Mouse (Mus musculus): ENCODE data around the gene Gm20765. TPM values are rescaled to one million over a fixed set of nuclear protein-coding genes. Genes with fewer than 3 reads are reported as not detected.
"Not testable (repeated sequence)": the region's sequence is repeated elsewhere in the genome, so short reads cannot be mapped to it uniquely, and the experiment has no call there.

Gm20765 gene
- polyA plus RNA-seq (2014; fragmentation: Nextera tagmentation; extraction: Ambion mirVana) = not detected in 2 replicates

DNA sequence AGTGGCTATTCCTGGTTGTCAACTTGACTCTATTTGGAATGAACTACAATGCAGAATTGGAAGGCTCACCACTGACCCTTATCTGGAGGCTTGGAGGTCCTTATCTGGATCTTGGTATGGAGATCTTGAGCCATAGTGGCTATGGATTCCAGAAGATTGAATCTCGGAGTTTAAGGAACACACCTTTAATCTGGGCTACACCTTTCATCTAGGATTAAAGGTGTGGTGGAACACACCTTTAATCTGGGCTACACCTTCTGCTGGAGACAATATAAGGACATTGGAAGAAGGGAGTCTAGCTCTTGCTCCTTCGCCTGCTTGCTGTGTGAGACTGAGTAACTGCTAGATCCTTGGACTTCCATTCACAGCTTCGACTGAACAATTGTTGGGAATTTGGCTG is at the start of gene Gm20765:
Gene Gm20765, plus strand, starts transcription at position 301 of the 400 bp plus-strand sequence.
- ATAC-seq (ENCODE audit: insufficient number of reproducible peaks, insufficient read depth, low FRiP score, low read depth); H3K36me3 ChIP-seq (ENCODE audit: control insufficient read depth, insufficient read depth, low read length); H3K4me2 ChIP-seq (replicated peaks; ENCODE audit: low read depth, low read length); H3K9ac ChIP-seq (replicated peaks; ENCODE audit: low read depth, low read length); H3K27ac ChIP-seq (ENCODE audit: low read length); H3K4me1 ChIP-seq (ENCODE audit: control insufficient read depth, insufficient read depth, low read length); H3K9me3 ChIP-seq (ENCODE audit: control insufficient read depth, low read depth, low read length); H3K27me3 ChIP-seq (ENCODE audit: control insufficient read depth, insufficient read depth, low read length); H3K4me3 ChIP-seq (ENCODE audit: low read depth, low read length): not testable (repeated sequence)
- no CpG with 5 or more reads among the region's 3 CpGs for WGBS

DNA sequence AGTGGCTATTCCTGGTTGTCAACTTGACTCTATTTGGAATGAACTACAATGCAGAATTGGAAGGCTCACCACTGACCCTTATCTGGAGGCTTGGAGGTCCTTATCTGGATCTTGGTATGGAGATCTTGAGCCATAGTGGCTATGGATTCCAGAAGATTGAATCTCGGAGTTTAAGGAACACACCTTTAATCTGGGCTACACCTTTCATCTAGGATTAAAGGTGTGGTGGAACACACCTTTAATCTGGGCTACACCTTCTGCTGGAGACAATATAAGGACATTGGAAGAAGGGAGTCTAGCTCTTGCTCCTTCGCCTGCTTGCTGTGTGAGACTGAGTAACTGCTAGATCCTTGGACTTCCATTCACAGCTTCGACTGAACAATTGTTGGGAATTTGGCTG is 42.6 kb upstream of the Gm20765 start, which contains the start of gene Gm21293:
Gene Gm21293, plus strand, starts transcription at position 301 of the 400 bp plus-strand sequence.
- no CpG with 5 or more reads among the region's 3 CpGs for WGBS
- not testable (repeated sequence) for H3K9ac ChIP-seq (replicated peaks; ENCODE audit: low read depth, low read length)

DNA sequence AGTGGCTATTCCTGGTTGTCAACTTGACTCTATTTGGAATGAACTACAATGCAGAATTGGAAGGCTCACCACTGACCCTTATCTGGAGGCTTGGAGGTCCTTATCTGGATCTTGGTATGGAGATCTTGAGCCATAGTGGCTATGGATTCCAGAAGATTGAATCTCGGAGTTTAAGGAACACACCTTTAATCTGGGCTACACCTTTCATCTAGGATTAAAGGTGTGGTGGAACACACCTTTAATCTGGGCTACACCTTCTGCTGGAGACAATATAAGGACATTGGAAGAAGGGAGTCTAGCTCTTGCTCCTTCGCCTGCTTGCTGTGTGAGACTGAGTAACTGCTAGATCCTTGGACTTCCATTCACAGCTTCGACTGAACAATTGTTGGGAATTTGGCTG is 34.1 kb upstream of the Gm20765 start, which contains the start of gene Gm6763:
Gene Gm6763, plus strand, starts transcription at position 301 of the 400 bp plus-strand sequence.
- not testable (repeated sequence) for H3K27me3 ChIP-seq (ENCODE audit: control insufficient read depth, insufficient read depth, low read length); ATAC-seq (ENCODE audit: insufficient number of reproducible peaks, insufficient read depth, low FRiP score, low read depth)
- WGBS = no CpG with 5 or more reads among the region's 3 CpGs

More for the DNA sequence above, 42.6 kb upstream of the Gm20765 start, which contains the start of gene Gm21293:
- not testable (repeated sequence) for H3K4me3 ChIP-seq (ENCODE audit: low read depth, low read length); H3K27ac ChIP-seq (ENCODE audit: low read length); H3K9me3 ChIP-seq (ENCODE audit: control insufficient read depth, low read depth, low read length); ATAC-seq (ENCODE audit: insufficient number of reproducible peaks, insufficient read depth, low FRiP score, low read depth); H3K4me1 ChIP-seq (ENCODE audit: control insufficient read depth, insufficient read depth, low read length); H3K36me3 ChIP-seq (ENCODE audit: control insufficient read depth, insufficient read depth, low read length); H3K4me2 ChIP-seq (replicated peaks; ENCODE audit: low read depth, low read length); H3K27me3 ChIP-seq (ENCODE audit: control insufficient read depth, insufficient read depth, low read length)

DNA sequence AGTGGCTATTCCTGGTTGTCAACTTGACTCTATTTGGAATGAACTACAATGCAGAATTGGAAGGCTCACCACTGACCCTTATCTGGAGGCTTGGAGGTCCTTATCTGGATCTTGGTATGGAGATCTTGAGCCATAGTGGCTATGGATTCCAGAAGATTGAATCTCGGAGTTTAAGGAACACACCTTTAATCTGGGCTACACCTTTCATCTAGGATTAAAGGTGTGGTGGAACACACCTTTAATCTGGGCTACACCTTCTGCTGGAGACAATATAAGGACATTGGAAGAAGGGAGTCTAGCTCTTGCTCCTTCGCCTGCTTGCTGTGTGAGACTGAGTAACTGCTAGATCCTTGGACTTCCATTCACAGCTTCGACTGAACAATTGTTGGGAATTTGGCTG is 25.6 kb upstream of the Gm20765 start, which contains the start of gene Gm8764:
Gene Gm8764, plus strand, starts transcription at position 301 of the 400 bp plus-strand sequence.
- not testable (repeated sequence) for H3K36me3 ChIP-seq (ENCODE audit: control insufficient read depth, insufficient read depth, low read length); H3K9ac ChIP-seq (replicated peaks; ENCODE audit: low read depth, low read length); H3K9me3 ChIP-seq (ENCODE audit: control insufficient read depth, low read depth, low read length); H3K27me3 ChIP-seq (ENCODE audit: control insufficient read depth, insufficient read depth, low read length); H3K4me3 ChIP-seq (ENCODE audit: low read depth, low read length); H3K4me1 ChIP-seq (ENCODE audit: control insufficient read depth, insufficient read depth, low read length); H3K4me2 ChIP-seq (replicated peaks; ENCODE audit: low read depth, low read length); ATAC-seq (ENCODE audit: insufficient number of reproducible peaks, insufficient read depth, low FRiP score, low read depth); H3K27ac ChIP-seq (ENCODE audit: low read length)
- no CpG with 5 or more reads among the region's 3 CpGs for WGBS

More for the DNA sequence above, 34.1 kb upstream of the Gm20765 start, which contains the start of gene Gm6763:
- not testable (repeated sequence) for H3K4me3 ChIP-seq (ENCODE audit: low read depth, low read length); H3K9ac ChIP-seq (replicated peaks; ENCODE audit: low read depth, low read length); H3K36me3 ChIP-seq (ENCODE audit: control insufficient read depth, insufficient read depth, low read length); H3K9me3 ChIP-seq (ENCODE audit: control insufficient read depth, low read depth, low read length); H3K4me1 ChIP-seq (ENCODE audit: control insufficient read depth, insufficient read depth, low read length); H3K27ac ChIP-seq (ENCODE audit: low read length); H3K4me2 ChIP-seq (replicated peaks; ENCODE audit: low read depth, low read length)

DNA sequence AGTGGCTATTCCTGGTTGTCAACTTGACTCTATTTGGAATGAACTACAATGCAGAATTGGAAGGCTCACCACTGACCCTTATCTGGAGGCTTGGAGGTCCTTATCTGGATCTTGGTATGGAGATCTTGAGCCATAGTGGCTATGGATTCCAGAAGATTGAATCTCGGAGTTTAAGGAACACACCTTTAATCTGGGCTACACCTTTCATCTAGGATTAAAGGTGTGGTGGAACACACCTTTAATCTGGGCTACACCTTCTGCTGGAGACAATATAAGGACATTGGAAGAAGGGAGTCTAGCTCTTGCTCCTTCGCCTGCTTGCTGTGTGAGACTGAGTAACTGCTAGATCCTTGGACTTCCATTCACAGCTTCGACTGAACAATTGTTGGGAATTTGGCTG is 17.1 kb upstream of the Gm20765 start, which contains the start of gene Gm21304:
Gene Gm21304, plus strand, starts transcription at position 301 of the 400 bp plus-strand sequence.
- ATAC-seq (ENCODE audit: insufficient number of reproducible peaks, insufficient read depth, low FRiP score, low read depth); H3K9me3 ChIP-seq (ENCODE audit: control insufficient read depth, low read depth, low read length); H3K4me3 ChIP-seq (ENCODE audit: low read depth, low read length); H3K27ac ChIP-seq (ENCODE audit: low read length); H3K4me1 ChIP-seq (ENCODE audit: control insufficient read depth, insufficient read depth, low read length); H3K9ac ChIP-seq (replicated peaks; ENCODE audit: low read depth, low read length); H3K36me3 ChIP-seq (ENCODE audit: control insufficient read depth, insufficient read depth, low read length); H3K27me3 ChIP-seq (ENCODE audit: control insufficient read depth, insufficient read depth, low read length); H3K4me2 ChIP-seq (replicated peaks; ENCODE audit: low read depth, low read length): not testable (repeated sequence)
- WGBS = no CpG with 5 or more reads among the region's 3 CpGs

DNA sequence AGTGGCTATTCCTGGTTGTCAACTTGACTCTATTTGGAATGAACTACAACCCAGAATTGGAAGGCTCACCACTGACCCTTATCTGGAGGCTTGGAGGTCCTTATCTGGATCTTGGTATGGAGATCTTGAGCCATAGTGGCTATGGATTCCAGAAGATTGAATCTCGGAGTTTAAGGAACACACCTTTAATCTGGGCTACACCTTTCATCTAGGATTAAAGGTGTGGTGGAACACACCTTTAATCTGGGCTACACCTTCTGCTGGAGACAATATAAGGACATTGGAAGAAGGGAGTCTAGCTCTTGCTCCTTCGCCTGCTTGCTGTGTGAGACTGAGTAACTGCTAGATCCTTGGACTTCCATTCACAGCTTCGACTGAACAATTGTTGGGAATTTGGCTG is 8.6 kb upstream of the Gm20765 start, which contains the start of gene Gm21312:
Gene Gm21312, plus strand, starts transcription at position 301 of the 400 bp plus-strand sequence.
- not testable (repeated sequence) for H3K27me3 ChIP-seq (ENCODE audit: control insufficient read depth, insufficient read depth, low read length); ATAC-seq (ENCODE audit: insufficient number of reproducible peaks, insufficient read depth, low FRiP score, low read depth); H3K4me1 ChIP-seq (ENCODE audit: control insufficient read depth, insufficient read depth, low read length); H3K4me3 ChIP-seq (ENCODE audit: low read depth, low read length); H3K4me2 ChIP-seq (replicated peaks; ENCODE audit: low read depth, low read length); H3K9ac ChIP-seq (replicated peaks; ENCODE audit: low read depth, low read length); H3K27ac ChIP-seq (ENCODE audit: low read length); H3K36me3 ChIP-seq (ENCODE audit: control insufficient read depth, insufficient read depth, low read length); H3K9me3 ChIP-seq (ENCODE audit: control insufficient read depth, low read depth, low read length)
- no CpG with 5 or more reads among the region's 3 CpGs for WGBS

DNA sequence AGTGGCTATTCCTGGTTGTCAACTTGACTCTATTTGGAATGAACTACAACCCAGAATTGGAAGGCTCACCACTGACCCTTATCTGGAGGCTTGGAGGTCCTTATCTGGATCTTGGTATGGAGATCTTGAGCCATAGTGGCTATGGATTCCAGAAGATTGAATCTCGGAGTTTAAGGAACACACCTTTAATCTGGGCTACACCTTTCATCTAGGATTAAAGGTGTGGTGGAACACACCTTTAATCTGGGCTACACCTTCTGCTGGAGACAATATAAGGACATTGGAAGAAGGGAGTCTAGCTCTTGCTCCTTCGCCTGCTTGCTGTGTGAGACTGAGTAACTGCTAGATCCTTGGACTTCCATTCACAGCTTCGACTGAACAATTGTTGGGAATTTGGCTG is 8.4 kb downstream of the Gm20765 start, which contains the start of gene Gm4340:
Gene Gm4340, plus strand, starts transcription at position 301 of the 400 bp plus-strand sequence.
- H3K27me3 ChIP-seq (ENCODE audit: control insufficient read depth, insufficient read depth, low read length) = not testable (repeated sequence)
- no CpG with 5 or more reads among the region's 3 CpGs for WGBS

DNA sequence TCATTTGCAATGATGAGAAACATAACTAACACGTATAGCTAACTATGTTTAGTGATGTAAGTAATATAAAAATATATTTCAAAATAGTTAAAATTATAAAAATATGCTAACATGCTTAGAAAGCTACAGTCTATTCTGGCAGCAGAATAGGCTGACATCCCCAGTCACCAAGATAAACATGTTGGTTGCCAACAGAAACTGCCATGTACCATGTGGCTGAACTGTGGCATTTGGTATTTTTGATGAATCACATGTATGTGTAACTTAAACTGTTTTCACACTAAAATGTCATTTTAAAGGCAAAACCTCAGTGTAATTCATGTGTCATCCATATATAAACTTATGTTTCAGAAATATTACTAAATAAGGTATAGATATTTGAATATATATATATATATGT is 24.3 kb downstream of the Gm20765 start:
- Histone ChIP-seq H3K9ac (replicated peaks; ENCODE audit: low read depth, low read length) (no peak overlapping the region), H3K9me3 (ENCODE audit: control insufficient read depth, low read depth, low read length) (no peaks in the 10 kb centered on the region), H3K36me3 (ENCODE audit: control insufficient read depth, insufficient read depth, low read length) (no peaks in the 10 kb centered on the region), H3K4me1 (ENCODE audit: control insufficient read depth, insufficient read depth, low read length) (no peaks in the 10 kb centered on the region), H3K4me2 (replicated peaks; ENCODE audit: low read depth, low read length) (no peak overlapping the region), H3K27ac (ENCODE audit: low read length) (no peak overlapping the region), H3K4me3 (ENCODE audit: low read depth, low read length) (no peak overlapping the region), H3K27me3 (ENCODE audit: control insufficient read depth, insufficient read depth, low read length) (no peaks in the 10 kb centered on the region)
- no peak for ATAC-seq (ENCODE audit: insufficient number of reproducible peaks, insufficient read depth, low FRiP score, low read depth)
- 80% methylated on average over 1 of the region's 1 CpGs for WGBS

More for the DNA sequence above, 8.4 kb downstream of the Gm20765 start, which contains the start of gene Gm4340:
- H3K4me2 ChIP-seq (replicated peaks; ENCODE audit: low read depth, low read length); H3K36me3 ChIP-seq (ENCODE audit: control insufficient read depth, insufficient read depth, low read length); H3K27ac ChIP-seq (ENCODE audit: low read length); H3K9me3 ChIP-seq (ENCODE audit: control insufficient read depth, low read depth, low read length); H3K4me3 ChIP-seq (ENCODE audit: low read depth, low read length); H3K4me1 ChIP-seq (ENCODE audit: control insufficient read depth, insufficient read depth, low read length); H3K9ac ChIP-seq (replicated peaks; ENCODE audit: low read depth, low read length); ATAC-seq (ENCODE audit: insufficient number of reproducible peaks, insufficient read depth, low FRiP score, low read depth): not testable (repeated sequence)
